Mouse (Mus musculus): Measurements from ENCODE around the gene Baiap3.
"Not testable (repeated sequence)": the region's sequence is repeated elsewhere in the genome, so short reads cannot be mapped to it uniquely, and the experiment has no call there.

The Baiap3 gene

GRCm38 (mm10) chr17:25244239-25244638, 11.9 kb downstream of the Baiap3 start:
- DNase-seq (ENCODE audit: low spot score) = no peak

GRCm38 (mm10) chr17:25243131-25243780, 12.9 kb downstream of the Baiap3 start:
- no peak for DNase-seq (ENCODE audit: low spot score)

- peak; percentile 51 for DNase-seq (ENCODE audit: low spot score)
These were observed 16.2 kb downstream of the Baiap3 start, which contains the start of the genes Gnptg and Tsr3 for GRCm38 (mm10) chr17:25239695-25240636. Gene Gnptg (minus strand): TSS chr17:25240124. Gene Tsr3 (plus strand): TSS chr17:25240170.

- no peak for DNase-seq (ENCODE audit: low spot score)
These were observed 20.5 kb downstream of the Baiap3 start for GRCm38 (mm10) chr17:25235635-25236034.

GRCm38 (mm10) chr17:25231621-25232020, 24.5 kb downstream of the Baiap3 start:
- not testable (repeated sequence) for DNase-seq (ENCODE audit: low spot score)

GRCm38 (mm10) chr17:25230700-25231099, 25.5 kb downstream of the Baiap3 start:
- no peak for DNase-seq (ENCODE audit: low spot score)

- not testable (repeated sequence) for DNase-seq (ENCODE audit: low spot score)
These were observed 26.0 kb downstream of the Baiap3 start for GRCm38 (mm10) chr17:25230014-25230655.

GRCm38 (mm10) chr17:25227991-25228390, 28.2 kb downstream of the Baiap3 start:
- DNase-seq (ENCODE audit: low spot score) = no peak

GRCm38 (mm10) chr17:25225659-25226058, 30.5 kb downstream of the Baiap3 start:
- no peak for DNase-seq (ENCODE audit: low spot score)

GRCm38 (mm10) chr17:25224586-25225222, 31.5 kb downstream of the Baiap3 start:
- no peak for DNase-seq (ENCODE audit: low spot score)

- no peak for DNase-seq (ENCODE audit: low spot score)
These were observed 33.1 kb downstream of the Baiap3 start for GRCm38 (mm10) chr17:25222951-25223601.

GRCm38 (mm10) chr17:25222504-25222940, 33.6 kb downstream of the Baiap3 start:
- DNase-seq (ENCODE audit: low spot score) = not testable (repeated sequence)

GRCm38 (mm10) chr17:25221821-25222503, 34.2 kb downstream of the Baiap3 start:
- DNase-seq (ENCODE audit: low spot score) = no peak

- DNase-seq (ENCODE audit: low spot score) = no peak
These were observed 35.4 kb downstream of the Baiap3 start for GRCm38 (mm10) chr17:25220746-25221145.

GRCm38 (mm10) chr17:25219492-25220295, 36.5 kb downstream of the Baiap3 start:
- no peak for DNase-seq (ENCODE audit: low spot score)

GRCm38 (mm10) chr17:25218967-25219366, 37.2 kb downstream of the Baiap3 start:
- DNase-seq (ENCODE audit: low spot score) = no peak

GRCm38 (mm10) chr17:25215431-25215830, 40.7 kb downstream of the Baiap3 start:
- DNase-seq (ENCODE audit: low spot score) = no peak

- DNase-seq (ENCODE audit: low spot score) = no peak
These were observed 44.5 kb downstream of the Baiap3 start for GRCm38 (mm10) chr17:25211705-25212104.

GRCm38 (mm10) chr17:25210680-25211466, 45.3 kb downstream of the Baiap3 start:
- DNase-seq (ENCODE audit: low spot score) = no peak
